Mouse (Mus musculus) liver, adult 2 months (tissue): ENCODE measurements at regions not wholly inside any gene's neighbourhood (a gene's known extent, or its start where the extent isn't known, plus 50 kb on each side); places are given as distances from the start of the nearest gene placed in this dataset.

ENCODE experiments used
- DNase-seq: peaks from one replicate; pipeline ENCODE4 v3.0.0-alpha.2; 2011; ENCODE audit warnings: low read depth, low spot score; ENCODE audit errors: extremely low read depth
- H3K27ac ChIP-seq: fragments of 200-500 bp; replicated peaks from 2 replicates; pipeline ENCODE4 v1.5.1; 2012; ENCODE audit warnings: low read depth, mild to moderate bottlenecking, control low read depth, inconsistent platforms, low read length; ENCODE audit not compliant: insufficient read depth
- H3K27me3 ChIP-seq: fragments of 200-500 bp; 2 replicates; pipeline ENCODE4 v1.6.1; 2012; ENCODE audit warnings: mild to moderate bottlenecking, moderate library complexity, low read length, inconsistent platforms; ENCODE audit not compliant: control insufficient read depth, insufficient read depth
- H3K36me3 ChIP-seq: fragments of 200-500 bp; 2 replicates; pipeline ENCODE4 v1.6.1; 2012; ENCODE audit warnings: low read length, inconsistent platforms; ENCODE audit not compliant: control insufficient read depth, insufficient read depth
- H3K4me1 ChIP-seq: fragments of 200-500 bp; 2 replicates; pipeline ENCODE4 v1.6.1; 2011; ENCODE audit warnings: low read length; ENCODE audit not compliant: control insufficient read depth, insufficient read depth
- H3K4me3 ChIP-seq: fragments of 200-500 bp; 2 replicates; pipeline ENCODE4 v1.5.1; 2011; ENCODE audit warnings: low read depth, mild to moderate bottlenecking, control low read depth, low read length, moderate library complexity; ENCODE audit not compliant: insufficient read depth
- H3K79me2 ChIP-seq: fragments of 200-500 bp; 2 replicates; pipeline ENCODE4 v1.6.1; 2012; ENCODE audit warnings: inconsistent platforms, mild to moderate bottlenecking, low read length, moderate library complexity; ENCODE audit not compliant: control insufficient read depth, insufficient read depth
- H3K9ac ChIP-seq: fragments of 200-500 bp; 2 replicates; pipeline ENCODE4 v1.6.1; 2012; ENCODE audit warnings: low read depth, mild to moderate bottlenecking, control low read depth, inconsistent platforms, low read length
- CTCF ChIP-seq: fragments of 200-500 bp; IDR thresholded peaks from 2 replicates; pipeline ENCODE4 v1.5.1; 2011; ENCODE audit warnings: low read depth, low read length, control low read depth
- POLR2A ChIP-seq: fragments of 200-500 bp; IDR thresholded peaks from 2 replicates; pipeline ENCODE4 v1.6.1; 2011; ENCODE audit warnings: low read length, control low read depth; ENCODE audit not compliant: insufficient read depth; ENCODE audit errors: extremely low read depth
- WGBS: fragments of 180-500 bp; shearing (Covaris S2); methylation state at CpG from one replicate; pipeline ENCODE4 v1.1.7; 2018; 5-methylcytosine and 5-hydroxymethylcytosine counted together

DNA sequence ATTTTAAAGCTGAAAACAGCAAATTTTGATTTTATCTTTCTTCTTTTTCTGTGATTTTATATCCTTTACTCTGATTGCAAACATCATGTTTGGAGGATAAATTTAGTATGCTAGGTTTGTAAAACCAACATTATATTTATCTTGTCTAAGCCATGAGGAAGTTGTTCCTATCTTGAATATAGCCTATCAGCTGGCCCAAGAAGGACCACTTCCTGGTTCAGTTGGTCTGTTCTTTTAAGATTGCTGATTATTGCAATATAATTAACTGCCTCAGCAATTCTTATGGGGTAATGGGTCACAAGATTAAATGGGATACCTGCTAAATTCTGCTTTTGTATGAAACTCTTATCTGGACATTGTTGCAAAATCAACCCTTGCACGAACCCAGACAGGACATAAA, 165.5 kb downstream of the Rfx6 start:
- Histone ChIP-seq H3K9ac (no peak overlapping the region), H3K27me3 (no peaks in the 10 kb centered on the region), H3K79me2 (no peaks in the 10 kb centered on the region), H3K4me1 (no peaks in the 10 kb centered on the region), H3K27ac (no peak overlapping the region), H3K4me3 (no peak overlapping the region), H3K36me3 (no peaks in the 10 kb centered on the region)
- TF ChIP-seq POLR2A (no peak), CTCF (no peak)
- no peak for DNase-seq
- 70% methylated on average over 1 of the region's 1 CpGs for WGBS

GRCm38 (mm10) chr10:51846287-51846686, 168.7 kb downstream of the Rfx6 start:
- Histone ChIP-seq H3K36me3 (no peaks in the 10 kb centered on the region), H3K4me3 (no peak overlapping the region), H3K27ac (no peak overlapping the region), H3K27me3 (no peaks in the 10 kb centered on the region), H3K79me2 (no peaks in the 10 kb centered on the region), H3K9ac (no peak overlapping the region), H3K4me1 (no peaks in the 10 kb centered on the region)
- WGBS, result 49% methylated on average over 4 of the region's 4 CpGs
- no peak for DNase-seq
- TF ChIP-seq POLR2A, result no peak
- no peak for TF ChIP-seq CTCF

- DNase-seq, result no peak
- Histone ChIP-seq H3K36me3 (no peaks in the 10 kb centered on the region), H3K79me2 (no peaks in the 10 kb centered on the region), H3K4me1 (no peaks in the 10 kb centered on the region), H3K9ac (no peak overlapping the region), H3K4me3 (no peak overlapping the region), H3K27me3 (no peaks in the 10 kb centered on the region), H3K27ac (no peak overlapping the region)
- WGBS, result 80% methylated on average over 3 of the region's 3 CpGs
- no peak for TF ChIP-seq CTCF
- TF ChIP-seq POLR2A, result no peak
Measured at GRCm38 (mm10) chr10:51869409-51869808, 152.9 kb upstream of the Vgll2 start.

DNA sequence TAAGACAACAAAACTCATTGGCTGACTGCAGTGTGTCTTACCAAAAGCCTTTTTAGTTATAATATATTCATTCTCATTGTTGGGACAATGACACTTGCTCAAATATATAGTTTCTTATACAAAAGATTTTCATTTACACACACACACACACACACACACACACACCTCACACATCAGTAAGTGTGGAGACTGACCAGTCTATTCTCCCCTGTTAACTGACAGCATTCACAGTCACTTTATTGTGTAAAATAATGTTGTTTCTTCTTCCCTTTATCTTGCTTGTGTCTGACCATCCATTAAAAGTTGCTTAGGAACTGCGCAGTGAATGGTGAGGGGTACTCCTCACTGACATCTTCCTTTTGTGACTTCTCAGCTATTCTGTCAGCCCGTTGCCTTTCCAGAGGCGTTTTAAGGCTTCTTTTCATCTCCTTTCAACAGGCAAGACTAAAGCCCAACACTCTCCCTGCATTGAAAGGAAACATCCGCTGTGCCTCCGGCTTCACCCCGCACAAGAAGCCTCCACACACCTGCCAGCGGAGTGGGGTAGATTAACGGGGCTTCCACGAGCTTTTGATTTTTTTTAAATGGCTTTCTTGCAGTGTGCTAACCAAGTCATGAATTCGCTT, 111.1 kb upstream of the Vgll2 start:
- Histone ChIP-seq H3K27me3 (no peaks in the 10 kb centered on the region), H3K79me2 (no peaks in the 10 kb centered on the region), H3K9ac (no peak overlapping the region), H3K27ac (no peak overlapping the region), H3K4me1 (no peaks in the 10 kb centered on the region), H3K4me3 (no peak overlapping the region), H3K36me3 (no peaks in the 10 kb centered on the region)
- no peak for DNase-seq
- TF ChIP-seq CTCF (no peak), POLR2A (no peak)
- 70% methylated on average over 10 of the region's 10 CpGs for WGBS

DNA sequence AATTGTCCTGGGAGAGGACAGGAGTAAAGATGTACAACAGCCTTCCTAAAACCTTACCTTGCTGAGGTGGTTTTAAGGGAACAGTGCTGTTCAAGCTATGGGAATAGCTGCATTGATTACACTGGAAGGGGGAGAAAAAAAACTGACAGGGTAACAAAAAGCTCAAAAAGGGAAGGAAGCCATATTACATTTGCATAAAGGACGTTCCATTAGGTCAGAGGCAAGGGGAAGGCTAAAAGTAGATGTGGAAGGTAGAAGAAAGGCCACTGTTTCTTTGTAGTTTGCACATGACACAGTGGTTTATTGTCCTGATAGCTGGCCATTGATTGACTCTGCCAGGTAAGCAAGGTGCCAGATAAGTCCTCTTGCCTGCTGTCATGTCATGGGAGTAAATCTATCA, 110.2 kb upstream of the Vgll2 start:
- DNase-seq, result no peak
- WGBS, result 37% methylated on average over 1 of the region's 1 CpGs
- Histone ChIP-seq H3K79me2 (no peaks in the 10 kb centered on the region), H3K4me3 (no peak overlapping the region), H3K27ac (no peak overlapping the region), H3K27me3 (no peaks in the 10 kb centered on the region), H3K9ac (no peak overlapping the region), H3K4me1 (no peaks in the 10 kb centered on the region), H3K36me3 (no peaks in the 10 kb centered on the region)
- no peak for TF ChIP-seq CTCF
- TF ChIP-seq POLR2A, result no peak

GRCm38 (mm10) chr10:51926644-51927043, 95.7 kb upstream of the Vgll2 start:
- Histone ChIP-seq H3K36me3 (no peaks in the 10 kb centered on the region), H3K9ac (no peak overlapping the region), H3K27me3 (no peaks in the 10 kb centered on the region), H3K4me3 (no peak overlapping the region), H3K4me1 (no peaks in the 10 kb centered on the region), H3K27ac (no peak overlapping the region), H3K79me2 (no peaks in the 10 kb centered on the region)
- no peak for DNase-seq
- TF ChIP-seq POLR2A (no peak), CTCF (no peak)
- 74% methylated on average over 2 of the region's 2 CpGs for WGBS
